Mouse (Mus musculus) gastrocnemius, adult 2 months (tissue): Measurements from ENCODE around the gene Casp8ap2. TPM values are rescaled to one million over a fixed set of nuclear protein-coding genes. Genes with fewer than 3 reads are reported as not detected.

Experiments used
- DNase-seq: peaks from one replicate; pipeline ENCODE4 v3.0.0; 2022
- H3K27ac ChIP-seq: fragments of 200-600 bp; 2 replicates; pipeline ENCODE4 v1.8.1; 2022; ENCODE audit warnings: mild to moderate bottlenecking
- H3K4me3 ChIP-seq: fragments of 200-600 bp; 2 replicates; pipeline ENCODE4 v1.8.1; 2022; ENCODE audit warnings: mild to moderate bottlenecking, moderate library complexity
- CTCF ChIP-seq: fragments of 200-600 bp; IDR thresholded peaks from 2 replicates; pipeline ENCODE4 v1.8.1; 2022; ENCODE audit warnings: antibody characterized with exemption, mild to moderate bottlenecking, moderate library complexity
- intact Hi-C: fragments of 180-260 bp; cut with DNase I; formaldehyde crosslinking; loops from one replicate; pipeline ENCODE4 v1.15.1; 2025
- total RNA-seq, 2 experiments: library from RNA; stranded (reverse); gene quantifications; 2 replicates each; pipeline ENCODE4 v1.2.3; 2021

The Casp8ap2 gene
- total RNA-seq, 2 experiments from 2014 or later: 4.3 to 5.0 TPM

DNA sequence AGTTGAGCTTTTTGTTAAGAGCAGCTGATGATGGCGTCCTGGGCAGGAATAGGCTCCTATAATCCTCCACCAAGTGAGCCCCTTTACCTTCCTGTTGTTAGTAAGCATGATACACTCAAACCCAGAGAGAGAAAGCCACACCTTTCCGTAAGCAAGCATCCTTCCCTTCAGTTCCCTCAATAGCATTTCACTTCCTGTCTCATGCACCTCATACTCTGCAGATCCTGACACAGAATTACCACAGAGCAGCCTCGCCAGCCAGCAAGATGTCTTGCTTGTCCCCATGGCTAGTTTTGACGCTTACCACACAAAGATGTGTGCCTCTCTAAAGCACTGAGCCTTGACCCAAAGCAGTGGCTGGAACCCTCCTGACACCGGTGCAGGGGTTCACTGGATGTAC is 27.7 kb upstream of the Casp8ap2 start:
- DNase-seq: no peak
- H3K27ac ChIP-seq: no peak overlapping the region
- intact Hi-C loops: loop anchor here (2.0 kb wide), 1 partner anchor 531 kb away; no protein-coding TSS in a partner anchor
- no peak overlapping the region for H3K4me3 ChIP-seq
- TF ChIP-seq CTCF: no peak

DNA sequence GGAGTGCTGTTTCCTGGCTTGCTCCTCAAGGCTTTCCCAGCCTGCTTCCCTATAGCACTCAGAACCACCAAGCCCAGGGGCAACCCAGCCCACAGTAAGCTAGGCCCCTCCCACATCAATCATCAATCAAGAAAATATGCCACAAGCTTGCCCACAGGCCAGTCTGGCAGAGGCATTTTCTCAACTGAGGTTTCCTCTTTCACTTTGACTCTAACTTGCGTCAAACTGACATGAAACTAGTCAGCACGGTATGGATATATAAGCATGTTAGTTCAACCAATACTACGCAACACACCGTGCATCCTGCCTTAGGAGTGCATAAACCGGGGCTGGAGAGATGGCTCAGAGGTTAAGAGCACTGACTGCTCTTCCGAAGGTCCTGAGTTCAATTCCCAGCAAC is 27.0 kb upstream of the Casp8ap2 start:
- no peak overlapping the region for H3K27ac ChIP-seq
- DNase-seq: no peak
- no peak overlapping the region for H3K4me3 ChIP-seq
- TF ChIP-seq CTCF: no peak
- intact Hi-C loops: no loop called here

DNA sequence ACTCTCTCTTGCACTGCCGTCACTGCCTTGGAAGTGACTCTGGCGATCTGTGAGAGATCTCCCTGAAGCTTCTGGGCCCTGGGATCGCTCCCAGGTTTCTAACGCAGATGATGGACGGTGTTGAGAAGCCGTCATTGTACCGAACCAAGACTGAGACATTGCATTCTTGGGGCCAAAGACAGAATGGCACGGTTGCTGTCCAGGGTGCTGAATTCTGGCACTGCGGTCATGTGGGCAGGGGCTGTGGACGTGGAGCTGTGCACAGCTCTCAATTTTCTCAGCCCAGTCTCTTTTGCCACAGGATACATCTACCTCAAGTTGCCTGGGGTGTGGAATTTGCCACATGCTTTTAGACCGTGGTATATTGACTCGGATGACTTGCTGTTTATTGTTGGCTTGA is 14.1 kb upstream of the Casp8ap2 start:
- DNase-seq: peak; percentile 51
- H3K4me3 ChIP-seq: no peak overlapping the region
- intact Hi-C loops: no loop called here
- H3K27ac ChIP-seq: no peak overlapping the region
- no peak for TF ChIP-seq CTCF

DNA sequence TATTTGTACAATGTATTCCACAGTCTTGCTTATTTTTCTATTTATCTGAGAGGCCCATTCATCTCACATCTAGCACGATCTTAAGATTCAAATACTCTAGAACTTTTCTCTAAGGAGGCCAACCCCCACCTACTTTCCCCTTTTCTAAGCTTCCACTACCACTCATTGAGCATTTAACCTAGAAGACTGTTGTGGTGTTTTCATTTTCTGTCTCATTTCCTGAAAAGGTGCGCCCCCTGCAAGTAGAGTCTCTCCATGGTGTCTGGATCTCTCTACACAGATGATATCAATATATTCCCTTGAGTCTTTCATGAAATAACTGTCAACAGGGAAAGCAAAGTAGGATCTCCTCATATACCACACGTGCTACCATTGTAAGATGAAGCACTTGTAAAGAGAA is 12.6 kb upstream of the Casp8ap2 start, which contains the start of gene Gja10:
Gja10 (minus strand) TSS at position 101 of the 400 bp plus-strand sequence.
- no peak within 1 kb of the TSS for H3K27ac ChIP-seq
- no peak for TF ChIP-seq CTCF
- intact Hi-C loops: no loop called here
- H3K4me3 ChIP-seq: no peak within 1 kb of the TSS
- no peak for DNase-seq

DNA sequence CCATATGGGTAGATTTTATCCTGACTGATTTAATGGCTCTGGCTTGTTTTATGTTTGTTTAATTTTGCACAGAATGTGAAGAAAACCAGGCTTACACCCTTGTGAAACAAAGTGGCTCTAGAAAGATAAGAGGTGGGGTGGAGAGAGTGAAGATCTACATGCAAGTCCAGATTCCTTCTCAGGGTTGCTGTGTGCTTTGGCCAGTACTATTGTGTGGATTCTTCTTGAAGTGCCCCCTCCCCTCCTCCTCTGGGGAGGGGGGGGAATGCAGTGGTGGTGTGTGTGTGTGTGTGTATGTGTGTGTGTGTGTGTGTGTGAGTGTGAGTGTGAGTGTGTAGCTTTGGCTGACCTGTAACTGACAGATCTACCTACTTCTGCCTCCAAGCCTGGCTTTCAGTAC is 6.4 kb downstream of the Casp8ap2 start:
- TF ChIP-seq CTCF: no peak
- H3K27ac ChIP-seq: no peak overlapping the region
- DNase-seq: no peak
- intact Hi-C loops: no loop called here
- no peak overlapping the region for H3K4me3 ChIP-seq

DNA sequence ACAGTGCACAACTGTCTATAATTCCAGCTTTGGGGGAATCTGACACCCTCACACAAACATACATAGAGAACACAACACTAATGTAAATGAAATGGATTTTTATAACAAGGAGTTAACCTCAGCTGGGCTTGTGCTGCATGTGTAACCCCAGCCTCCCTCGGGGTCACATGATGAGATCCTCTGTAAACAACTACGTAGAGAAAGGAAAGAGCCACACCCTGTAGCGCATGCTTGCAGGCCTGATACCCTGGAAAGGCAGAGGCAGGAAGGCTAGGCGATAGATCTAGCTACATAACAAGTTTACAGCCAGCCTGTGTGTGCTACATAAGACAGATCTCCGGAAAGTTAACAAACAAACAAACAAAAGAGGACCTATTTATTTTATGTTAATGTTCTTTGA is 36.4 kb downstream of the Casp8ap2 start:
- intact Hi-C loops: no loop called here
- H3K27ac ChIP-seq: no peak overlapping the region
- no peak for DNase-seq
- no peak overlapping the region for H3K4me3 ChIP-seq
- TF ChIP-seq CTCF: no peak

DNA sequence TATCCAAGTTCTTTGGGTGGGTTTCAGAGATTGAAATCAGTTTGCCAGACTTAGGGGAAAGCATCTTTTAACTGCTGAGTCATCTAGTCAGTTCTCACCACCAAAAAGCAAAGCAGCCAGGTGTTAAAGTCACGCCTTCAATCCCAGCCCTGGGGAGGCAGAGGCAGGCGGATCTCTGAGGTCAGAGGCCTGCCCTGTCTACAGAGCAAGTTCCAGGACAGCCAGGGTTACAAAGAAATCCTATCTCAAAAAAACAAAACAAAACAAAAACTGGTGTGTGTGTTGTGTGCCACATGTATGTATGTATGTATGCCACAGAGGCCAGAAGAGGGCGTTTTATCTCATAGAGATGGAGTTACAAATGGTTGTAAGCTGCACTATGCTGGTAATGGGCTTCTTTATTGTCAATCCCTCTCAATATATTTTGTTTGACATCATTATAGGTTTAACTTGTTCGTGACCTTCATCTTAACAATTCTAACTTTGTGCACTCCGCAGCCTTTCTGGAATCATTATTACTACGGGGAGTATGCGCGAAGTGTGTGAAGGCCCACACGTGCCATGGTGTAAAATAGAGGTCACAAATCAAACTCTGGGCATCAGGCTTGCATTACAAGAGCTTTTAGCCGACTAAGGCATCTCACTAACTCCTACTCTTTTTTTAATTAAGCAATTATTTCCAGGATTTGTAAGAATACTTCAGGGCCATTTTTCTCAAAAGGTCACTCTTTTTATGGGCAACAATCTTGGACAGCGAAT is 41.1 kb downstream of the Casp8ap2 start:
- intact Hi-C loops: loop anchor here (5.0 kb wide), 1 partner anchor 39 kb away; the partner anchor contains the start of gene Casp8ap2
- no peak for DNase-seq
- no peak for TF ChIP-seq CTCF
- peak overlapping the region; percentile 94 for H3K27ac ChIP-seq
- peak overlapping the region; percentile 89 for H3K4me3 ChIP-seq

DNA sequence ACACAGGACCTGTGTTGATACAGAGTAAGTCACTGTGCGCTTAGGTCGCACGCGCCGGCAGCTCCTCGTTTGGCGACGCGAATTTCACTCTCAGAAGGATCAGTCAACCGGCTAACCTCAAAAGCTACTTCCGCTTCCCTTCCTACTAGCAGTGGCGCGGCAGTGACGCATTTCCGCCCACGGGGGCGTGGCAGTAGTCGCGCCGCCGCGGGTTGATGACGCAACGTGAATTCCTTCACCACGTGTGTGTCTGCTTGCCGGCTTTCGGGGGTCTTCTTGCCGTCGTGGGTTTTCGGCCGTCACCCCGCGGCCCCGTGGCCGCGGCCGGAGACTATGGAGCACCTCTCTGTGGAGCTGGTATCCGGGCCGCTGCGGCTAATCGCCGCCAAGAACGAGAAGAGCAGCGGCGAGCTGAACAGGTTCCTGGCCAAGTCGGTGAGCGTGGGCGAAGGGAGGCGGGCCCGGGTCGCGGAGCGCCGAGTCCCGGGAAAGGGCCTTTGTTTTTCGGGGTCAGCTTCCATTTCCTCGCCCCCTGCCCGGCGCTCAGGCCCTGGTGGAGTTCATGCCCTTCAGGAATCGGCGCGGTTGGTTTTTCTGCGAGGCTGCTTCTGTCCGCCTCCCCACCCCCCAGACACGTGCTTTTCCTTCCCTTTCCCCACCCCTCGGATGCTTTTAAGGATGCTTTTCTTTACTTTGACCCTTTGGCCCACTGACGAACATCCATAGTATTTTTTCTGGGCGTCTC is 41.8 kb downstream of the Casp8ap2 start, which contains the start of gene Mdn1:
Mdn1 (plus strand) TSS at position 202 of the 745 bp plus-strand sequence.
- Histone ChIP-seq H3K27ac (peak within 1 kb of the TSS; percentile 94), H3K4me3 (peak within 1 kb of the TSS; percentile 89)
- TF ChIP-seq CTCF: no peak
- intact Hi-C loops: loop anchor here (5.0 kb wide), 1 partner anchor 40 kb away; the partner anchor contains the start of gene Casp8ap2
- peak; percentile 95 for DNase-seq

DNA sequence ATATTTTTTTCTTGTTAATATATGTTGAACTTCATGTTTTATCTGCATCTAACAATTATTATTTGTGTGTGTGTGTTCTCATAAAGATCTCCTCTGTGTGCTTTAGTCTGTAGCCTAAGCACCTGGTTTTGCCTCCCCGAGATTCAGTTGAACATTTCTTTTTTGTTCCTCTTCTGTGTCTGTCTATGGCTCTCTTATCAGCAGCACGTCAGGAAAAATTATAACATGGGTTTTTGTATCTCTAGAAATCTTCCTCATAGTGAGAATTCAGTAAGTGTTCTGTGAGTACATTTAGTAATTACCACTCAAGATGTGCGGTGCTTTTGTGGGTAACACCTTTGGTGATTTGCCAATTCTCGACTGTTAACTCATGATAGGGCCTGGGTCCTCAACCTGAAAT is 50.6 kb downstream of the Casp8ap2 start:
- no peak for DNase-seq
- TF ChIP-seq CTCF: no peak
- Histone ChIP-seq H3K4me3 (no peak overlapping the region), H3K27ac (no peak overlapping the region)
- intact Hi-C loops: no loop called here

DNA sequence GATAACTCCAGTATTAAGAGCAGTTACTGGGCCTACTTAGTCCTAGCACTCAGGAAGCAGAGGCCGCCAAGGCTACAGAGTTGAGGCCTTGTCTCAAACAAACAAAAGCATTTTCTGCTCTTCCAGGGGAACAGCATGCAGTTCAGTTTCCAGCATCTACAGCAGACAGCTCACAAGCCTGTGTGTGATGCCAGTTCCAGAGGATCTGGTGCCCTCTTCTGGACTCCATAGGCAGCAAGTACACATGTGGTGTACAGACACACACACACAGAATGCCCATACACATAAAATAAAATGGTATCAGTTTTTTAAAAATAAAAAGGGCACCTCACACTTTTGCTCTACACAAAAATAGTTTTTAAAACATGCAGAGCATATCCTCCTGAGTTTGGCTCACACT is 53.0 kb downstream of the Casp8ap2 start:
- no peak for DNase-seq
- H3K4me3 ChIP-seq: no peak overlapping the region
- TF ChIP-seq CTCF: peak; percentile 20; the same call in 1 of the 2 replicates
- no peak overlapping the region for H3K27ac ChIP-seq
- intact Hi-C loops: no loop called here

DNA sequence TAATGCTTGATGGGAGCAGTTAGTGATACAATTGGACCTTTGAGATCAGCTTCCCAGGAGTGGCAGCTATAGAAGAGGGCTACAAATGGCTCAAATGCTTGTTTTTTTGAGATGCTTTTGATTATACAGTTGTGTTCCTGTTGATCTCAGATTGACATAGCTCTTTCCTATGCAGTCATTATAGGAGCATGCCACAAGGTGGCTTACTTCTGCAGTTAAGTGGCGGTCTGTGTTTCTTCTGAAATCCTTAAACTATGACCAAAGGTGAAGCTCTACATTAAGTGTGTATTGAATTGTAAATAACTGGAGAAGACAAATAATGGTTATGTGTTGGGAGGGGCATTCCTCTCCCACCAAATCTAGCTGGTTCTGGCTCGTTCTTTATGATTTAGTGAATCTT is 54.6 kb downstream of the Casp8ap2 start:
- intact Hi-C loops: no loop called here
- H3K27ac ChIP-seq: no peak overlapping the region
- no peak for DNase-seq
- H3K4me3 ChIP-seq: no peak overlapping the region
- TF ChIP-seq CTCF: peak; percentile 5; the same call in 1 of the 2 replicates

DNA sequence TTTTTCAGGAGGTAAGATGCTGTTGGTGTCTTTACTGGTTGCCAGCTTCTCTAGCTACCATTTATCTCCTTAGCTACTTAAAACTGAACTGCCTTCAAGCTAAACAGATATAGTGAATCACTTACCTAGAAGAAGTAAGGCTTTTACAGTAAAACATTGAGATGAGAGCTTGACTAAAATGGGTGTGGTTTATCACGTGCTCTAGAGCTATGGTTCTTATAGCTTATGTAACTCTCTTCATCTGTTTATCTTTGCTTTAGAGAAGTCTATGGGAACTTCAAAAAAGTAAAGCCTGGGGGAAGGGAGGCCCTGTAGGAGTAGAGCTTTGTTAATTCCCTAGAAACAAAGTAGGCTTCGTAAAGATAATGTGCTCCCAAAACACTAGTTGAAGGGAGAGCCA is 58.8 kb downstream of the Casp8ap2 start:
- Histone ChIP-seq H3K27ac (no peak overlapping the region), H3K4me3 (no peak overlapping the region)
- no peak for DNase-seq
- no peak for TF ChIP-seq CTCF
- intact Hi-C loops: no loop called here

DNA sequence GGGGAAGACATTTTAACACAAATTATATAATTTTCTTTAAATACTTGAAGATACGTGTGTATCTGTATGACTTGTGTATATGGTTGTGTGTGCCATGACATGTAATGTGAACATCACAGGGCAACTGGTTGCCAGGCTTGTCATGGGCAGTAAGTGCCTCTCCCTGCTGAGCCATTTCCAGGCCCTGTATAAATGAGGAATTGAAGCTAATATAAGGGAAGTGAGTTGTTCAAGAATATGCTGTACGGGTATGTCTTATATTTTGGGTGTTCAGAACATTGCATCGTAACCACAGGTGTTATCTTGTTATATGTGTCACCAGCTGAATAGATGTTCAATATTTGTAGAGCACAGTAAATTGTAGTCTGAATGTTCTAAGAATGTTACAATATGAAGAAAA is 62.2 kb downstream of the Casp8ap2 start:
- DNase-seq: no peak
- intact Hi-C loops: no loop called here
- no peak for TF ChIP-seq CTCF
- Histone ChIP-seq H3K4me3 (no peak overlapping the region), H3K27ac (no peak overlapping the region)
